Mouse (Mus musculus) neural tube, embryonic 11.5 days (tissue): ENCODE measurements at regions not wholly inside any gene's neighbourhood (a gene's known extent, or its start where the extent isn't known, plus 50 kb on each side); places are given as distances from the start of the nearest gene placed in this dataset.

Experiments
- ATAC-seq: fragments of 200-750 bp; cut with Nextera tagmentation; 2 replicates; pipeline ENCODE4 v1.8.0; 2017; ENCODE audit warnings: moderate number of reproducible peaks, mild to moderate bottlenecking, moderate TSS enrichment, moderate library complexity; ENCODE audit not compliant: insufficient read depth, low FRiP score, low TSS enrichment
- DNase-seq: peaks from one replicate; pipeline ENCODE4 v3.0.0-alpha.2; 2015; ENCODE audit warnings: low spot score
- H3K27ac ChIP-seq: fragments of 300-500 bp; sonication (generic); 2 replicates; pipeline ENCODE4 v1.5.1; 2014; ENCODE audit warnings: low read depth, mild to moderate bottlenecking, low read length
- H3K27me3 ChIP-seq: fragments of 300-500 bp; sonication (generic); 2 replicates; pipeline ENCODE4 v1.6.1; 2014; ENCODE audit warnings: mild to moderate bottlenecking, low read length, mixed read lengths; ENCODE audit not compliant: control insufficient read depth, insufficient read depth
- H3K36me3 ChIP-seq: fragments of 300-500 bp; sonication (generic); 2 replicates; pipeline ENCODE4 v1.6.1; 2014; ENCODE audit warnings: mild to moderate bottlenecking, low read length, moderate library complexity, mixed read lengths; ENCODE audit not compliant: control insufficient read depth, insufficient read depth
- H3K4me1 ChIP-seq: fragments of 300-500 bp; sonication (generic); 2 replicates; pipeline ENCODE4 v1.6.1; 2014; ENCODE audit warnings: low read length, mixed read lengths; ENCODE audit not compliant: control insufficient read depth, insufficient read depth
- H3K4me2 ChIP-seq: fragments of 300-500 bp; sonication (generic); 2 replicates; pipeline ENCODE4 v1.6.1; 2014; ENCODE audit warnings: low read depth, mild to moderate bottlenecking, moderate library complexity
- H3K4me3 ChIP-seq: fragments of 300-500 bp; sonication (generic); 2 replicates; pipeline ENCODE4 v1.5.1; 2014; ENCODE audit warnings: low read depth, low read length
- H3K9ac ChIP-seq: fragments of 300-500 bp; sonication (generic); 2 replicates; pipeline ENCODE4 v1.6.1; 2014; ENCODE audit warnings: mild to moderate bottlenecking, low read length
- H3K9me3 ChIP-seq: fragments of 300-500 bp; sonication (generic); 2 replicates; pipeline ENCODE4 v1.6.1; 2016; ENCODE audit warnings: low read length; ENCODE audit not compliant: control insufficient read depth
- WGBS: fragments of 180-500 bp; shearing (Covaris S2); extraction: QIAGEN DNeasy Blood & Tissue Kit; methylation state at CpG from one replicate; pipeline ENCODE4 v1.1.7; 2014; 5-methylcytosine and 5-hydroxymethylcytosine counted together

DNA sequence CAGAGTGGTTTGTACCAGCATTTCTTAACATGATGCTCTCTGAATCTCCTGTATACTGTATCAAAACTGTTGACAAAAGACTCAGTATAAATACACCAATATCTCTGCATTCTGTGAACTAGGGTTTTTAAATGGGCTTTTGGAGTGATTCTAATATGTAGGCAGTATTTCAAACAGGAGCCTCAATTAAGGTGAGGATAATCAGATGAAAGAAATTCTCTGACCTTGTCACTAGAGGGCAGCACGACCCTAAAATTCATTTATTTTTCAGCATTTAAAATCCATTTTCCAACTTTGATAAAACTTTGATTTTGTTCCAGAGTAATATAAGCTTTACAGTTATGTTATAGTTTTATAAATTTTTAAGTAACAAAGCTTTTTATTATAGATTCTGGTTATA, 114.5 kb downstream of the Rfx6 start:
- H3K9me3 ChIP-seq = no peaks in the 10 kb centered on the region
- no peaks in the 10 kb centered on the region for H3K4me1 ChIP-seq
- no peak for ATAC-seq
- H3K4me3 ChIP-seq = no peak overlapping the region
- no peaks in the 10 kb centered on the region for H3K27me3 ChIP-seq
- H3K4me2 ChIP-seq = no peak overlapping the region
- no peaks in the 10 kb centered on the region for H3K36me3 ChIP-seq
- H3K27ac ChIP-seq = no peak overlapping the region
- no peak for DNase-seq
- WGBS = 2% methylated on average over 1 of the region's 1 CpGs
- H3K9ac ChIP-seq = no peak overlapping the region

DNA sequence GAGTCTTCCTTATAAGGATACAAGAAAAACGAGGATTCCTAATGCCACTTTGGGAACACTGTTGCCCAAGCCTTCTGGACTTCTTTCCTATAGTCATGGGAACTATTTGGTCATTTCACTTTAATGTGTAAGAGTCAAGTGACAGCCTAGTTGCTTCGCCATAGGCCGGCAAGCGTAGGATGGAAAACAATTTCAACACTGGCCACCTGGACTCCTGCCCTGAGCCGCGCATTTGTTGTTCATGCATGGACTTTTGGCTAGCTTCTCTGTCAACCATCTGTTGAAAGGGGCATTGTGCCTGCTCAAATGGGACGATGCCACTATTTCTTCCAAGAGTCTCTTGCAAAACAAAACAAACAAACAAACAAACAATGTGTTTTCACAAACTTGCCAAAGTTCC, 116.3 kb downstream of the Rfx6 start:
- no peaks in the 10 kb centered on the region for H3K36me3 ChIP-seq
- ATAC-seq (no peak), DNase-seq (no peak)
- H3K27ac ChIP-seq = no peak overlapping the region
- H3K9me3 ChIP-seq = no peaks in the 10 kb centered on the region
- no peak overlapping the region for H3K4me3 ChIP-seq
- no peak overlapping the region for H3K4me2 ChIP-seq
- no peak overlapping the region for H3K9ac ChIP-seq
- H3K4me1 ChIP-seq = no peaks in the 10 kb centered on the region
- 89% methylated on average over 7 of the region's 7 CpGs for WGBS
- no peaks in the 10 kb centered on the region for H3K27me3 ChIP-seq

DNA sequence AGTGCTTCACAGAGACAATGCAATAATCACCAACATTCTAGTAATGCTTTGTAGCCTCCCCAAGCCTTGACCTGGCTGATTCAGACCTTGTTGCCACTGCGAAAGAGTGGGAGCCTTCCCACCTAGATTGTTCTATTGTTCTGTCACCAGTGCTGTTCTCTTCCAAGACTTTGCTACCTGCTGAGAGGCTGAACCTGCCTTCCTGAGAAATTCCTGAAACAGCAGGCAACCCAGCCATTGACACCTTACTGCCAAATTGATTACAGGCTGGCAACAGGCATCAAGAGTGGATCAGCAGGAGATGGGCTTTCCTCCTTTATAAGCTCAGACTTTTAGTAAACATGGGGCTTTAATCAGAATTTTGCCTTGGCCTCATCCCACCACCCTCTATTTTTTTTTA, 139.1 kb downstream of the Rfx6 start:
- 47% methylated on average over 1 of the region's 1 CpGs for WGBS
- no peak overlapping the region for H3K4me3 ChIP-seq
- no peak for ATAC-seq
- H3K4me2 ChIP-seq = no peak overlapping the region
- no peaks in the 10 kb centered on the region for H3K36me3 ChIP-seq
- no peaks in the 10 kb centered on the region for H3K27me3 ChIP-seq
- DNase-seq = no peak
- no peak overlapping the region for H3K9ac ChIP-seq
- H3K4me1 ChIP-seq = no peaks in the 10 kb centered on the region
- H3K27ac ChIP-seq = no peak overlapping the region
- H3K9me3 ChIP-seq = no peaks in the 10 kb centered on the region

DNA sequence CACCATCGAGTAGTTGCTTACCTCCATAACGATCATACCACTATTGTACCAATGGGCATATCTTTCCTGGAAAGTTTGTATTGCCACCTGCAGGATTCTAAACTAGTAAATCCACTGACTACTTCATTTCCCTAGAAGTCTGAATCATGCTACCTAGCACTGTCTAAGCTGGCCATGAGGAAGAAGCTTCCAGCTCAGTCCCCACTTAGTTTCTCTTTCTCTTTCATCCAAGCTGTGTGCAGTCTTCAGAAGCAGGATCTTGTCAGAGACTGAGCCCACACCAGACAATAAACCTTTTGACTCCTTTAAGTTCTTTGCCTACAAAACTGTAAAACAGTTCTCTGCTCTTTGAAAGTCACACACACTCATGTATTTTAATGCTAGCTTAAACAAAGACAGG, 146.3 kb downstream of the Rfx6 start:
- Histone ChIP-seq H3K27ac (no peak overlapping the region), H3K4me3 (no peak overlapping the region), H3K9me3 (no peaks in the 10 kb centered on the region), H3K27me3 (no peaks in the 10 kb centered on the region), H3K36me3 (no peaks in the 10 kb centered on the region), H3K4me1 (no peaks in the 10 kb centered on the region), H3K4me2 (no peak overlapping the region), H3K9ac (no peak overlapping the region)
- DNase-seq (no peak), ATAC-seq (no peak)
- WGBS = 97% methylated on average over 2 of the region's 2 CpGs

DNA sequence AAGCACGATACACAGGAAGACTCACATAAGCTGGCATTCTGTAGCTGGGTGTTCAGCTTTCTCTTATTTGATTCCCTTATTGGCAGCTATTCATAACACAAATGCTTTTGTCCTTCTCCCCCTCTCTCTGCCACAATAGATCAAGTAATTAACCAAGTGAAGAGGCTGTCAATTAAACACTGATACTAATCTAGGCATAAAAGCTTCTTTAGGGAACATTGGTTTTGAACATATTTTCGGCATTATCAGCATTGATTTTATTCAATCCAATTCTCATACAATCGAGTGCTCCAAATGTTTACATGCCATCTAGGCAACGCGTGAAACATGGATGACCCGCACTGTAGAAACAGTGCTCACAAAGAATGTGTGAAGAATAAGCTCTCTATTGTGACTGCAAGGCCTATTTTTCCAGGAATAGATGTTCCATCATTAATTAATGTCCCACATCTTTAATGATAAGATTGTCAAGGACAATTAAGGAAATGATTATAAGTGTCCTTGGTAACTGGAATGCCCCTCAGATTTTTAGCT, 148.9 kb downstream of the Rfx6 start:
- no peak for DNase-seq
- ATAC-seq = no peak

DNA sequence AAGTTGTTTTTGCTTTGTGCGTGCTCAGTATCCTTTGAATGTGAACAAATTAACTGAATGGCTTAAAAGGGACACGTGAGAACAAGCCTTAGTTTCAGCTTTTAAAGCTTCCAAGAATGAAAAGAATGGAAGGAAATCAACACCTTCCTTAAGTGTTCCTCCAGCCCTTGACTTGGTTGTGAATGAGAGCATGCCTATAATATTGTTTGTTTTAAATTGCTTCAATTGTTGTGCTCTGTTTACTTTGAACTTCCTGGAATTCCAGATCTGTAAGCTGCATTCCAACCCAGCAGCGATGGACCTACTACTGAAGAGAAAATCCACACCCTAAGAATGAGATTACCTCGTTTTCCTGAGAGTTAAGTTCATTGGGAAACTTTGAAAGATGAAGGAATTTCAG, 154.9 kb downstream of the Rfx6 start:
- no peak for ATAC-seq
- H3K27me3 ChIP-seq = no peaks in the 10 kb centered on the region
- H3K27ac ChIP-seq = no peak overlapping the region
- 82% methylated on average over 4 of the region's 4 CpGs for WGBS
- H3K9ac ChIP-seq = no peak overlapping the region
- no peak for DNase-seq
- H3K4me2 ChIP-seq = no peak overlapping the region
- H3K4me3 ChIP-seq = no peak overlapping the region
- H3K36me3 ChIP-seq = no peaks in the 10 kb centered on the region
- no peaks in the 10 kb centered on the region for H3K9me3 ChIP-seq
- no peaks in the 10 kb centered on the region for H3K4me1 ChIP-seq

More for the DNA sequence above, 148.9 kb downstream of the Rfx6 start:
- Histone ChIP-seq H3K9ac (no peak overlapping the region), H3K27me3 (no peaks in the 10 kb centered on the region), H3K36me3 (no peaks in the 10 kb centered on the region), H3K4me2 (no peak overlapping the region), H3K4me3 (no peak overlapping the region), H3K27ac (no peak overlapping the region), H3K4me1 (no peaks in the 10 kb centered on the region), H3K9me3 (no peaks in the 10 kb centered on the region)
- 83% methylated on average over 6 of the region's 6 CpGs for WGBS

DNA sequence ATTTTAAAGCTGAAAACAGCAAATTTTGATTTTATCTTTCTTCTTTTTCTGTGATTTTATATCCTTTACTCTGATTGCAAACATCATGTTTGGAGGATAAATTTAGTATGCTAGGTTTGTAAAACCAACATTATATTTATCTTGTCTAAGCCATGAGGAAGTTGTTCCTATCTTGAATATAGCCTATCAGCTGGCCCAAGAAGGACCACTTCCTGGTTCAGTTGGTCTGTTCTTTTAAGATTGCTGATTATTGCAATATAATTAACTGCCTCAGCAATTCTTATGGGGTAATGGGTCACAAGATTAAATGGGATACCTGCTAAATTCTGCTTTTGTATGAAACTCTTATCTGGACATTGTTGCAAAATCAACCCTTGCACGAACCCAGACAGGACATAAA, 165.5 kb downstream of the Rfx6 start:
- ATAC-seq = no peak
- Histone ChIP-seq H3K9ac (no peak overlapping the region), H3K4me1 (no peaks in the 10 kb centered on the region), H3K9me3 (no peaks in the 10 kb centered on the region), H3K36me3 (no peaks in the 10 kb centered on the region), H3K27ac (no peak overlapping the region), H3K4me3 (no peak overlapping the region), H3K27me3 (no peaks in the 10 kb centered on the region), H3K4me2 (no peak overlapping the region)
- DNase-seq = no peak
- WGBS = 92% methylated on average over 1 of the region's 1 CpGs

DNA sequence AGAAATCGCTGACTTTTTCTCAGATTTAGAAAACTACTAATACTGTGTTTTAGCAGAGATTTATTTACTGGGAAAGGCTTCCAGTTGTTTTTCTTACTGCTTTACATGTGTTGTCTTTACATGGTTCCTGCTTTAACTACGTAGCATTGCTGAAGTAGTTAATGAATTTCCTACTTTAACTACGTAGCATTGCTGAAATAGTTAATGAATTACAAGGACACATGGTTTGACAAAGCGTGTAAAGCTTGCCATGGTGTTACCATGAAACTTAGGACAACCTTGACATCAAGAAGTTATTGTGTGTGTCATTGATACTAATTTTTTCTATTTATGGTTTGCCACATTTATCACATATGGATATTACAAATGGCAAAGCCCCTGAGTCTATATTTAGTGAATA, 168.7 kb downstream of the Rfx6 start:
- DNase-seq (no peak), ATAC-seq (no peak)
- 75% methylated on average over 4 of the region's 4 CpGs for WGBS
- Histone ChIP-seq H3K4me2 (no peak overlapping the region), H3K9ac (no peak overlapping the region), H3K4me1 (no peaks in the 10 kb centered on the region), H3K27me3 (no peaks in the 10 kb centered on the region), H3K4me3 (no peak overlapping the region), H3K36me3 (no peaks in the 10 kb centered on the region), H3K9me3 (no peaks in the 10 kb centered on the region), H3K27ac (no peak overlapping the region)

DNA sequence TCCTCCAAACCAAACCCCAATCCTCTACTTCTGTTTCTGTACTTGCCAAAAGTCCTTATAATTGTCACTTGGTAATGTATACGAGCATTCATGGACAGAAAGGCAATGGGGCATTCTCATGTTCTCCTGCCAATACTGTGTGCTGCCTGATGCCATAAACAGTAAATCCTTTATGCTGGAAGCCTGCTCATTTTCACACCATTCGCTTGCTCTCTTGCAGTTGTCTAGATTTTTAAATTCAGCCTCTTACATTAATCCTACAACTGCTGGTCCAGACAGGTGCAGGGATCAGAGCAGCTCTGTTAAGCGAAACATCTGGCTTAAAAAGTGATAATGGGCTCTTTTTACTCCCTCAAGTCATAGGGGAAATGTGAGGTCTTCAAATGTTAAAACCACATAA, 152.9 kb upstream of the Vgll2 start:
- no peaks in the 10 kb centered on the region for H3K9me3 ChIP-seq
- DNase-seq = no peak
- no peaks in the 10 kb centered on the region for H3K36me3 ChIP-seq
- no peaks in the 10 kb centered on the region for H3K4me1 ChIP-seq
- H3K27me3 ChIP-seq = no peaks in the 10 kb centered on the region
- H3K9ac ChIP-seq = no peak overlapping the region
- no peak overlapping the region for H3K4me2 ChIP-seq
- H3K4me3 ChIP-seq = no peak overlapping the region
- 85% methylated on average over 3 of the region's 3 CpGs for WGBS
- no peak overlapping the region for H3K27ac ChIP-seq
- ATAC-seq = no peak
